Mouse (Mus musculus): Measurements from ENCODE around the gene Wdsub1. TPM values are rescaled to one million over a fixed set of nuclear protein-coding genes. Genes with fewer than 3 reads are reported as not detected.

Gene Wdsub1
- polyA plus RNA-seq, 1 experiment from 2014 or later = 35.1 TPM

DNA sequence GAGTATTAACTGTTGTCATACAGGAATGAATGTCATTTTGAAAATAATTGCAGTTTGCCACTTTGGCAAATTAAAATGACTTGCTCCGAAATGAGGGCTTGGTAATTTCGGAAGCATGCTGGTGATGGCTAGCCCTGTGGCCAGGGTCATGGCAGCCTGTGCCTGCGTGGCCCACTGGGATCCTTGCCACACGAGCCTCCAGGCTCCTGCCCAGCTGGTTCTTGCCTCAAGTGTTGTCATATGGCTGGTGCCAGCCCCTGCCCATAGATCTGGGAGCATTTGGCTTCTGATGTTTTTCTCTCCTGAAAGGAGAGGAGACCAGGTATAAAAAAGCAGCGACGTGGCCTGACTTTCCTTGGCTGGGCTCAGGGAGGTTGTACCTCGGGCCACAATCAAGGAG lies 72.4 kb downstream of the Wdsub1 start:
- TF ChIP-seq CTCF (IDR thresholded peaks at IDR 0.05; ENCODE audit: low read depth) = no peak
- peaks cover 49% of the 10 kb centered on the region for H3K36me3 ChIP-seq (ENCODE audit: insufficient read depth)

DNA sequence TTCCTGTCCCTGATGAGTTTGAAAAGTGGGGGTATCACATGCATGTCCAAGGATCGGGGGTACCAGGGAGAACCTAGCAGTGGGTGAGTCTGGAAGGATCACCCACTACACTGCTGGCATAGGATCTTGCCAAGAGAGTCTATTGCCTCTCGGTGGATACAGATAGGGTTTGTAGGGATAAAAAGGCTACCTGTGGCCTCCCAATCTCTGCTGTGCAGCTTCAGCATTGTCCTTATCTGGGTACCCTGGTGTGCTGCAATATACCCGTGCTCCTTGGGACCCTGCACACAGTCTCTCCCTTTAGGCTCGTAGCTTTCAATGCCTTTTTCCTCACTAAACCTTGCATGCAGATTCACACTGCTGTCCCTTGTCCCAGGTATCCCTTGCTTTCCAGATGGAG lies 73.8 kb downstream of the Wdsub1 start:
- Histone ChIP-seq H3K27me3 (ENCODE audit: insufficient read depth, low read length) (no peaks in the 10 kb centered on the region), H3K4me3 (ENCODE audit: low read depth, low read length) (no peak overlapping the region), H3K36me3 (ENCODE audit: insufficient read depth) (peaks cover 46% of the 10 kb centered on the region), H3K4me1 (ENCODE audit: insufficient read depth) (no peaks in the 10 kb centered on the region), H3K9me3 (ENCODE audit: low read depth, low read length) (no peaks in the 10 kb centered on the region), H3K9ac (no peak overlapping the region), H3K4me2 (no peak overlapping the region), H3K27ac (ENCODE audit: low read depth) (no peak overlapping the region)
- ATAC-seq (ENCODE audit: insufficient read depth) (no peak), DNase-seq (no peak)
- no peak for TF ChIP-seq CTCF (IDR thresholded peaks at IDR 0.05; ENCODE audit: low read depth)
- 87% methylated on average over 4 of the region's 4 CpGs for WGBS

More for the DNA sequence above, 72.4 kb downstream of the Wdsub1 start:
- no peak overlapping the region for H3K9ac ChIP-seq
- 87% methylated on average over 7 of the region's 7 CpGs for WGBS
- H3K27me3 ChIP-seq (ENCODE audit: insufficient read depth, low read length) = no peaks in the 10 kb centered on the region
- no peak for ATAC-seq (ENCODE audit: insufficient read depth)
- H3K4me2 ChIP-seq = no peak overlapping the region
- H3K27ac ChIP-seq (ENCODE audit: low read depth) = no peak overlapping the region
- no peak for DNase-seq
- H3K4me3 ChIP-seq (ENCODE audit: low read depth, low read length) = no peak overlapping the region
- no peaks in the 10 kb centered on the region for H3K9me3 ChIP-seq (ENCODE audit: low read depth, low read length)
- no peaks in the 10 kb centered on the region for H3K4me1 ChIP-seq (ENCODE audit: insufficient read depth)

DNA sequence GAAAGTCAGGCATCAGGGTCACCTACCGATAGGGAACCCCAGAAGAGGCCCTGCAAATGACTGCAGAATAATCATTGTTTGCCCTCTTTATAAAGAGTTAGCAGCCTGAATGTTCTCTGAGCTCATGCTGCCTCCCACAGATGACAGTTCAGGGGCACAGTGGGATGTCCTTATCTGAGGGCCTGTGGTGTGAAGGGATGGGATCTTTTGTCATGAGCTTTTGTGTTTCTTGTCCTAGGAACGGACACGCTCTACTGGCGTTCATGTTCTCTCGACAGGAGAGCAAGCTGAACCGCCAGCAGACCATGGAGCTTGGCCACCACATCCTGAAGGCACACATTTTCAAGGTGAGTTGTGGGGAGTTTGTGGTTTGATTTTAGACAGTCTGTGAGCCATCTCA lies 76.4 kb downstream of the Wdsub1 start:
- Histone ChIP-seq H3K4me2 (no peak overlapping the region), H3K9ac (no peak overlapping the region), H3K27ac (ENCODE audit: low read depth) (no peak overlapping the region), H3K4me1 (ENCODE audit: insufficient read depth) (no peaks in the 10 kb centered on the region), H3K4me3 (ENCODE audit: low read depth, low read length) (no peak overlapping the region), H3K9me3 (ENCODE audit: low read depth, low read length) (no peaks in the 10 kb centered on the region), H3K36me3 (ENCODE audit: insufficient read depth) (peaks cover 47% of the 10 kb centered on the region), H3K27me3 (ENCODE audit: insufficient read depth, low read length) (no peaks in the 10 kb centered on the region)
- ATAC-seq (ENCODE audit: insufficient read depth) = no peak
- DNase-seq = no peak
- 66% methylated on average over 6 of the region's 6 CpGs for WGBS
- no peak for TF ChIP-seq CTCF (IDR thresholded peaks at IDR 0.05; ENCODE audit: low read depth)

DNA sequence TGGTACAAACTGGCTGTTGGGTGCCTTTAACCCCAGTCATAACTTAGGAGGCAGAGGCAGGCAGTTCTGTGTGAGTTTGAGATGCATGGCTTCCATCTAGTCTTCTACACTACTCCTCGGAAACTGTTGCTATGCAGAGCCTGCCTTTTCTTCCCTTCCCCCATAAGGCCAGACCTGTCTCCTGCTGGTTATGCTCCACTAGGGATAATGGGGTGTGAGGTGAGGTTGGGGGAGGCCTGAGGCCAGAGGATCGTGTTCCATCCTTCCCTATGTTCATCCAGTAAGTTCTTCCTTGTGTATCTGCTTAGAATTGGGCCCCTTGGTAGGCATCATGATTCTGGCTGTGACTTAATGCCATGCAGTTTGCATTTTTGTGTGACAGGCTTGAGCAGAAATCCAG lies 76.8 kb downstream of the Wdsub1 start:
- 41% methylated on average over 2 of the region's 2 CpGs for WGBS
- Histone ChIP-seq H3K9ac (no peak overlapping the region), H3K27me3 (ENCODE audit: insufficient read depth, low read length) (no peaks in the 10 kb centered on the region), H3K9me3 (ENCODE audit: low read depth, low read length) (no peaks in the 10 kb centered on the region), H3K27ac (ENCODE audit: low read depth) (no peak overlapping the region), H3K4me2 (no peak overlapping the region), H3K4me3 (ENCODE audit: low read depth, low read length) (no peak overlapping the region), H3K36me3 (ENCODE audit: insufficient read depth) (peaks cover 47% of the 10 kb centered on the region), H3K4me1 (ENCODE audit: insufficient read depth) (no peaks in the 10 kb centered on the region)
- no peak for TF ChIP-seq CTCF (IDR thresholded peaks at IDR 0.05; ENCODE audit: low read depth)
- ATAC-seq (ENCODE audit: insufficient read depth) = no peak
- DNase-seq = no peak

DNA sequence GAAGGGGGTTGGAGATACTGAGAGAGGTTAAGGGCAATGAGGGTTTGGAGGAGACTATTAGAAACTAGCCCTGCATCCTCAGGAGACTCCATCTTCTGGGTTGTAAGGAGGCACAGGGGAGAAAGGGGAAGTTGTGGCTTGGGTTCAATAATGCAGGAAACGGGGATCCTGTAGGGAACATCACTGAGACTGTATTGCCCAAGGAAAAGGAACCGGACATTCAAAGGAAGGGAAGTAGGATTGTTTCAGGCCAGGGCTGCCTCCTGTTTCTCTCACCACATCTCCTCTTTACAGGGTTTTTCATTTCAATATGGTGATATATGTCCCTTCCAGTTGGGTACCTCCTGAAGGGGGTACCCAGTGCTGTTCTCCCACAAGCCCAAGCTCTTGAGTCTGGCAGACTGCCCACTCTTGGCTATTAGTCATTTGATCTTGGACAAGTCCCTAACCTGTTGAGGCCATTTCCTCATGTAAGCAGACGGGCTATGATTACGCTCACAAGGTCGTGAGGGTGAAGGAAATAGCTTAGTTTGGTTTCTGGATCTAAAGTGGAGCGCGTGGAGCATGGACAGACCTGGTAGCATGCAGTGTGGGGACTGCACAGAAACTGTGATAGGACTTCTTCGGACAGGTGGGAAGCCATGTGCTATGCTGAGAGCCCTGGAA lies 79.5 kb downstream of the Wdsub1 start:
- no peak for TF ChIP-seq CTCF (IDR thresholded peaks at IDR 0.05; ENCODE audit: low read depth)
- Histone ChIP-seq H3K4me1 (ENCODE audit: insufficient read depth) (no peaks in the 10 kb centered on the region), H3K9me3 (ENCODE audit: low read depth, low read length) (no peaks in the 10 kb centered on the region), H3K4me2 (no peak overlapping the region), H3K27me3 (ENCODE audit: insufficient read depth, low read length) (no peaks in the 10 kb centered on the region), H3K36me3 (ENCODE audit: insufficient read depth) (peaks cover 44% of the 10 kb centered on the region), H3K27ac (ENCODE audit: low read depth) (no peak overlapping the region), H3K9ac (no peak overlapping the region), H3K4me3 (ENCODE audit: low read depth, low read length) (no peak overlapping the region)
- 67% methylated on average over 8 of the region's 8 CpGs for WGBS
- no peak for DNase-seq
- no peak for ATAC-seq (ENCODE audit: insufficient read depth)
